Mouse (Mus musculus): Measurements from ENCODE around the gene Hrc.

- no peak for TF ChIP-seq CTCF (IDR thresholded peaks at IDR 0.05; ENCODE audit: extremely low read depth, insufficient read depth, low read length)
- no peak for TF ChIP-seq POLR2A (IDR thresholded peaks at IDR 0.05; ENCODE audit: extremely low read depth, insufficient read depth, low read length)
These were observed 32.5 kb upstream of the Hrc start for GRCm38 (mm10) chr7:45302626-45303025.
